Mouse (Mus musculus) heart, adult 11 months (tissue): ENCODE measurements at regions not wholly inside any gene's neighbourhood (a gene's known extent, or its start where the extent isn't known, plus 50 kb on each side); places are given as distances from the start of the nearest gene placed in this dataset.

Experiments
- DNase-seq: peaks from one replicate; pipeline ENCODE4 v3.0.0; 2022

GRCm38 (mm10) chr8:103148013-103148412, 362.6 kb upstream of the Cdh11 start:
- DNase-seq = no peak

- DNase-seq = no peak
Observed at GRCm38 (mm10) chr8:103148447-103148846, 363.0 kb upstream of the Cdh11 start.

DNA sequence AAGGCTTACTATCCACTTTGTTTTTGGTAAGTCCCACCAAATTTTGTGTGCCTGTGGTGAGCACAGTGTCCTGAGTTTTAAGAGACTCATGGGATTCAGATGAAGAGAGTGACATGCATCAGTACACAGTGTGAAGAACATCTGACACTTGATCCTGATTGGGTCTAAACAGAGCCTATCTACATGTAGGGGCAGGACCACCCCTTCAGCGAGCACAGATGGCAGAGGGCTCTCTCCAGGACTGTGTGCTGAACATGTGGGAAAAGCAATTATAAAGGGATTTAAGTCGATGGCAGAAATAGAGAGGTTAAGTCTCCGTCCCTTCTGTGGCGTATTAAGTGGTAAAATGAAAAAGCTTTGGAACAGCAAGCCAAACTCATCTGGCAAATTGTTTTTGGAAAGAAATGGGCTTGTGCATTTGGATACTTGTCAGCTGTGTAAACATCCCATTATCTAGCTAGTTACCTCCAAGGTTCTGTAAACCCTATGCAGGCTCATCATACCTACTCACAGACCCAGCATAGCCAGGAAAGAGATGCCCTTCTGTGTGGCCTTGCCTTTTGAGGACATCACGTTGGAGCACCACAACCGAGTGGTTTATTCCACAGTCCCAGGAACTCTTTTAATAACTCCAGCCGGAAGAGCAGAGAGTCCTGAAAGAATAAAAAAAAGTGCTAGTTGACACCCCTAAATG, 381.3 kb upstream of the Cdh11 start:
- no peak for DNase-seq

DNA sequence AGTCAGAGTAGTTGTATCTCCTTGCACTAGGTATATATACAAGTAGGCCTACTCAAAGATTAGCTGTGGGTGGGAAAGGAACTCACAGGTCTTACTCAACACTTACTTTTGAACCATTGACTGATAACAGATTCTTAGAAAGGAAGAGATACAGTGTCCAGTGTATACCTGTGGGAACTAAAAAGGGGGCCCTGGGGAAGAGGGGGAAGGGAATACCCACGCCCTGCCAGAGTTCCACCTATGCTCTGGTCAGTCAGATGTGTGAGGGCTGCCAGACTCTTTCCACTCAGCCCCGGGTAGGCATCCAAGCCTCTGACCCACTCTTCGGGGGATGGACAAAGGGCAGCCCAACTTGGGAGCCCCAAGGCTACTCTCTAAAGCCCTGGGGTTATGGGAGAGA, 387.9 kb upstream of the Cdh11 start:
- no peak for DNase-seq

- no peak for DNase-seq
Observed at GRCm38 (mm10) chr8:103173803-103174429, 388.5 kb upstream of the Cdh11 start.

DNA sequence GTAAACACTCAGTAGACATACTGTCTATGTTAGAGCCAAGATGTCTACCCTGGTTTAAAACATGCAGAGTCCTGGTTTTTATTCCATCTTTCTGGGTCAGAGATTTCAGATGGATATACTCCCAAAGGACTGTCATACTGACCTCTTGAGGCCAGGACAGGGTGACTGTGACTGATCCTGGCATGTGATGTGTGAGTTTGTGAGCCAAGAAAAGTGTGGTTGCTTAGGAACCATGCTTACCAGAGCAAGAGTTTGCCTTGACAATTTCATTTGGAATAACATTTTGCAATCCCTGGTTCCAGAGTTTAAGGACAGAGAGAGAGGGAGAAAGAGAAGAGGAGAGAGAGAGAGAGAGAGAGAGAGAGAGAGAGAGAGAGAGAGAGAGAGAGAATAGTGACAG, 395.2 kb upstream of the Cdh11 start:
- DNase-seq = no peak

GRCm38 (mm10) chr8:103188720-103189498, 403.5 kb upstream of the Cdh11 start:
- DNase-seq = no peak

- no peak for DNase-seq
Observed at GRCm38 (mm10) chr8:103198251-103198650, 412.8 kb upstream of the Cdh11 start.

GRCm38 (mm10) chr8:103199696-103200615, 414.5 kb upstream of the Cdh11 start:
- DNase-seq = no peak

DNA sequence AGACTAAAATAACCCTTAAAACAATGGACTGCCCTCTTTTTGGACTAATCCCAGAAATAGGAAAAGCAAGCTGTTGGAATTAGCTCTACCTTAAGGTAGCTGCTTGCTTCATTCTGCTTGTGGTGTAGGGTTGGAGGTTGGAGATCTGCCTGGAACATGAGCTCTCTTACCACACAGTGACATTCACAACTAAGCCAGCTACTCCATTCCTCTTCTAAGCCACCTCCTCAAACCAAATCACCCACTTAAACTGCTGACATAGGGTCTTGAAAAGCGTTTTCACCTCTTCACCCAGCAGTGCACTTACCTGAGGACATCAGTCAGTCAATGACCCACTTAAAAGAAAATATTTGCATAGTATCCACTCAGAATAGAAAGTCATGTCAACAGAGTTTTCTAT, 418.3 kb upstream of the Cdh11 start:
- no peak for DNase-seq

- DNase-seq = no peak
Observed at GRCm38 (mm10) chr8:103214606-103215005, 429.2 kb upstream of the Cdh11 start.

DNA sequence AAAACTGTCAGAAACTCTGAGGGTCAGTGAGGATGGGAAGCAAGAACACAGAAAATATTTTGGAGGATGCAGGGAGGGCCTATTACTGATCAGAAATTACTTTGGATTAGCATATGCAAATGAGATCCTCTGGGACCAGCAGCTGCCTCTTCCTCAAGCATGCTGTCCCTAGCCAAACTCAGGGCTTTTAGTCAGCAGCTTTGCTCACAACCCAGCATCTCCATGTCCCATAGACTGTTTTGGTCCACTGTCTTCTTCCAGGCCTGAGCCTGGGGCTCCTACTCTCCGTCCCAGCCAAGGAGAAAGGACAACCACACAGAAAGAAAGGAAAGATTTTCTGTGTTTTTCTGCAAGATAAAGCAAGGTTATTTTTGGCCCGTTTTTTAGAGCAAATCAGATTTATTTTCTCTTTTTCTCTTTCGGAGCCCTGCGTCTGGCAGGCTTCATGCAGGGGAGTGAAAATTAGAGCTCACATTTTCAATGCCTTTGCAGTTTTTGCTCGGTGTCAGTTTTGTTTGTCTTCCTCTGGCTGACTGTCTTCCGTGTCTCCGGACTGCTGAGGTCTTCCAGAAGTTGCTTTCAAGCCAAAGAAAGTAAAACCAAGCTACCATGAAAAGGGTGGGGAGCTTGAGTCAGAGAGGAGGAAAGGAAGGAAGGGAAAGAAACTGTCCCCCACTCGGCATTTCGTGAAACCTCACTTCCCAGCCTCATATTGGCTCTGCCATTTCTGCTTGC, 445.5 kb upstream of the Cdh11 start:
- peak; percentile 85 for DNase-seq

DNA sequence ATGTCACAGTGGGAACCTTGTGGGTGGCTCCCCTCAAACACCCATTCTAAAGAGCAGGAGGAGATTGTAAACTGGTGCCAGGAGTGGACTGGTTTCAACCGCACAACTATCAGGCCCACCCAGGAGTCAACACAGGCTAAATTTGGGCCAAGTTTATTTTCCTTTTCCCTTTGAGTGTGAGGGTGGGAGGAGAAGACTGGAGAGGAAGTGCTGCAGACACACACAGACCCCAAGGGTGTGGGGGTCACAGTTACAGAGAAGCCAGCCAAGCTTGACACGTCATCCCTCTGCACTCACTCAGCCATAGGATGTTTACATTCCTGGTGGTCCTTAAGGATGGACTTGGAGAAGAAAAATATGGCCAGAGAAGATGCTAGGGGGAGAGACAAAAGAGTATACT, 448.9 kb upstream of the Cdh11 start:
- DNase-seq = no peak

- DNase-seq = no peak
Observed at GRCm38 (mm10) chr8:103235614-103236013, 450.2 kb upstream of the Cdh11 start.

- DNase-seq = no peak
Observed at GRCm38 (mm10) chr8:103238456-103238970, 453.1 kb upstream of the Cdh11 start.

DNA sequence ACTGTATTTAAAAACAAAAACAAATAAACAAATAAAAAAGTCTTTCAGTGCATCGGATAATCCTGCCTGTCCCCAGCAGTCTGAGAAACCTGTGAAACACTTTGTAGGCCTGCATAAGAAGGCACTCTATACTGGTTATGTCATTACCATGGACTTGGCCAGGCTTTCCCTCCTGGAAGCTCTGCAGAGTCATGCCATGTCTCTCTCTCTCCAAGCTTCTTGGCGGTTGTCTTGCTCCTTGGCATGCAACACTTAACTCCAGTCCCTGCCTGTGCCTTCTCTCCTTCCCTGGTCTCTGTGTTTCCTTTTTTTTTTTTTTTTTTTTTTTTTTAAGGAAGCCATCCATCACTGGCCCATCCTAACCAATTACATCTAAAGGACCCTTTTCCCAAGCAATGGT, 458.7 kb upstream of the Cdh11 start:
- no peak for DNase-seq

DNA sequence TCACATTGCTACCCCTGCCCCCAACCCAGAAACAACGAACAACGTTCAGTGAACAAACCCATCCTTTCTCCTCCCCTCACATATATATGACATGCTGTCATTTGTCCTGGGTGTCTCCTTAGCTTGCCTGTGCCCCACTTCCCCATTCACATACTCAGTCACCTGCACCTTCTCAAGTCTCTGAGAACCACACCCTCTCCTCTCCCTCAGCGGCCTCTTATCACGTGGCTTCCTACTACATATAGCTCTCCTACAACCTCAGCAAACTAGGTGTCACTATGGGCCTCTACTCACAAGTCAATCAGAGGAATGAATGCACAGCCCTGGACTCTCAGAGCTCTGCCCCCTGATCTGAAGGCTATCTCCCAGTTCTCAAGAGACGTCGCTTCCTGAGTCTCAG, 459.2 kb upstream of the Cdh11 start:
- DNase-seq = no peak

DNA sequence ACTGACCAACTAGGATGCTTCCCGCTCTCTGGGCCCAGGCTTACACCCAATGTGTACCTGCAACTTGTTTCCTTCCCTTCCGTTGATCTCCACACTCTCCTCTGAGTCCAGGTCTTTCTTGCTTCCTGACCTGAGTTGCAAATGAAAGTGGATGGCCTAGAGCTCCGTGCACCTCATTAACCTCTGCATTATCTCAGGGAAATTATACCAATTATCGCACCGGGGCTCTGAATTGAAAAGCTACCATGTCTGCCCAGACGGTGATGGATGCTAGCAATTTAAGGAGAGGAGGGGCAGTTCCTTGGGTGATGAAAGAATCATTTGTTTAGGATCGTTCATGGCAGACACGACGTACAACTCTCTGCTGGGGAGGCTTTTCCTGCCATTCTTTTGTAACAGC, 460.4 kb upstream of the Cdh11 start:
- no peak for DNase-seq

DNA sequence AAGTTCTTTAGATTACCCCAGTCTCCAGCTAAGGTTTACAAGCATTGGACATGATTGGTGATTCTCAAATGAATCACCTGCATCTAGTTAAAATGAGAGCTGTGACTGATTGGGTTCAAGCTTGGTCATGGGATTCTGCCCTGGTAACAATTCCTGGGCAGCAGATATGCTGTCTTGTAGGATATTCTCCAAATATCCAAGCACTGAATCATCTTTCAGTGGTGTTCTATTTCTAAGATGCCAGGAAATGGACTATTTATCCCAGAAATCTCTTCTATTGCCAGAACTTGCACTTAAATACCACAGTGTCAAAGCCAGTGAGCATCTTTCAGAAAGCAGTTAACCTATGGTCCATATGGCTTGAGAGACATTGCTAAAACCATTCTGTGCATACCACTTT, 475.8 kb upstream of the Cdh11 start:
- DNase-seq = no peak

GRCm38 (mm10) chr8:103270035-103270434, 484.6 kb upstream of the Cdh11 start:
- DNase-seq = peak; percentile 65

GRCm38 (mm10) chr8:103270815-103271553, 485.5 kb upstream of the Cdh11 start:
- peak; percentile 44 for DNase-seq
